Mouse (Mus musculus): ENCODE measurements around the gene Mas1. TPM values are rescaled to one million over a fixed set of nuclear protein-coding genes. Genes with fewer than 3 reads are reported as not detected.
A peak's percentile ranks its signal among the peaks of the same experiment; 100 is the strongest.

The Mas1 gene
- polyA plus RNA-seq, 1 experiment from 2014 or later: 0.43 TPM

GRCm38 (mm10) chr17:12858072-12858471 lies 9.9 kb downstream of the Mas1 start:
- no peak overlapping the region for H3K4me2 ChIP-seq (ENCODE audit: low read length)
- no peak overlapping the region for H3K27ac ChIP-seq (ENCODE audit: low read length)
- no peak overlapping the region for H3K9ac ChIP-seq (replicated peaks; ENCODE audit: low read depth, low read length)
- no peaks in the 10 kb centered on the region for H3K36me3 ChIP-seq (ENCODE audit: control insufficient read depth, insufficient read depth)
- WGBS: 44% methylated on average over 4 of the region's 4 CpGs
- no peak overlapping the region for H3K4me3 ChIP-seq (replicated peaks; ENCODE audit: low read length)
- H3K4me1 ChIP-seq (replicated peaks; ENCODE audit: control insufficient read depth, insufficient read depth, low read length): no peaks in the 10 kb centered on the region
- H3K9me3 ChIP-seq (ENCODE audit: control insufficient read depth, low read length): no peaks in the 10 kb centered on the region
- no peak for ATAC-seq
- no peaks in the 10 kb centered on the region for H3K27me3 ChIP-seq (replicated peaks; ENCODE audit: control insufficient read depth, insufficient read depth, low read length)

- Histone ChIP-seq H3K27ac (ENCODE audit: low read length) (no peak overlapping the region), H3K4me2 (ENCODE audit: low read length) (no peak overlapping the region), H3K27me3 (replicated peaks; ENCODE audit: control insufficient read depth, insufficient read depth, low read length) (no peaks in the 10 kb centered on the region), H3K9me3 (ENCODE audit: control insufficient read depth, low read length) (no peaks in the 10 kb centered on the region), H3K36me3 (ENCODE audit: control insufficient read depth, insufficient read depth) (no peaks in the 10 kb centered on the region), H3K4me3 (replicated peaks; ENCODE audit: low read length) (no peak overlapping the region), H3K9ac (replicated peaks; ENCODE audit: low read depth, low read length) (no peak overlapping the region), H3K4me1 (replicated peaks; ENCODE audit: control insufficient read depth, insufficient read depth, low read length) (no peaks in the 10 kb centered on the region)
- ATAC-seq: no peak
- 56% methylated on average over 3 of the region's 3 CpGs for WGBS
Observed at GRCm38 (mm10) chr17:12857395-12857794, 10.5 kb downstream of the Mas1 start.

- WGBS: 94% methylated on average over 11 of the region's 11 CpGs
Observed at GRCm38 (mm10) chr17:12854386-12854785, 13.6 kb downstream of the Mas1 start.

GRCm38 (mm10) chr17:12853821-12854220 lies 14.1 kb downstream of the Mas1 start:
- Histone ChIP-seq H3K4me2 (ENCODE audit: low read length) (no peak overlapping the region), H3K36me3 (ENCODE audit: control insufficient read depth, insufficient read depth) (no peaks in the 10 kb centered on the region), H3K9me3 (ENCODE audit: control insufficient read depth, low read length) (no peaks in the 10 kb centered on the region), H3K4me1 (replicated peaks; ENCODE audit: control insufficient read depth, insufficient read depth, low read length) (0 out of 2 replicates have a peak, but pooled peaks cover 3% of the 10 kb centered on the region), H3K9ac (replicated peaks; ENCODE audit: low read depth, low read length) (no peak overlapping the region), H3K4me3 (replicated peaks; ENCODE audit: low read length) (no peak overlapping the region), H3K27me3 (replicated peaks; ENCODE audit: control insufficient read depth, insufficient read depth, low read length) (no peaks in the 10 kb centered on the region), H3K27ac (ENCODE audit: low read length) (no peak overlapping the region)
- ATAC-seq: no peak
- WGBS: 56% methylated on average over 2 of the region's 2 CpGs

More at GRCm38 (mm10) chr17:12854386-12854785, 13.6 kb downstream of the Mas1 start:
- Histone ChIP-seq H3K9me3 (ENCODE audit: control insufficient read depth, low read length) (no peaks in the 10 kb centered on the region), H3K9ac (replicated peaks; ENCODE audit: low read depth, low read length) (no peak overlapping the region), H3K4me2 (ENCODE audit: low read length) (no peak overlapping the region), H3K27me3 (replicated peaks; ENCODE audit: control insufficient read depth, insufficient read depth, low read length) (no peaks in the 10 kb centered on the region), H3K27ac (ENCODE audit: low read length) (no peak overlapping the region), H3K36me3 (ENCODE audit: control insufficient read depth, insufficient read depth) (no peaks in the 10 kb centered on the region), H3K4me1 (replicated peaks; ENCODE audit: control insufficient read depth, insufficient read depth, low read length) (no peaks in the 10 kb centered on the region), H3K4me3 (replicated peaks; ENCODE audit: low read length) (no peak overlapping the region)
- ATAC-seq: no peak

GRCm38 (mm10) chr17:12851689-12852088 lies 16.3 kb downstream of the Mas1 start:
- peak; percentile 22; the same call in 1 of the 2 replicates for ATAC-seq
- H3K4me2 ChIP-seq (ENCODE audit: low read length): no peak overlapping the region
- H3K9ac ChIP-seq (replicated peaks; ENCODE audit: low read depth, low read length): no peak overlapping the region
- H3K9me3 ChIP-seq (ENCODE audit: control insufficient read depth, low read length): no peaks in the 10 kb centered on the region
- WGBS: 70% methylated on average over 11 of the region's 11 CpGs
- no peak overlapping the region for H3K27ac ChIP-seq (ENCODE audit: low read length)
- no peak overlapping the region for H3K4me3 ChIP-seq (replicated peaks; ENCODE audit: low read length)
- H3K4me1 ChIP-seq (replicated peaks; ENCODE audit: control insufficient read depth, insufficient read depth, low read length): 0 out of 2 replicates have a peak, but pooled peaks cover 3% of the 10 kb centered on the region
- no peaks in the 10 kb centered on the region for H3K27me3 ChIP-seq (replicated peaks; ENCODE audit: control insufficient read depth, insufficient read depth, low read length)
- no peaks in the 10 kb centered on the region for H3K36me3 ChIP-seq (ENCODE audit: control insufficient read depth, insufficient read depth)

GRCm38 (mm10) chr17:12849778-12850382 lies 18.1 kb downstream of the Mas1 start:
- Histone ChIP-seq H3K4me3 (replicated peaks; ENCODE audit: low read length) (no peak overlapping the region), H3K9ac (replicated peaks; ENCODE audit: low read depth, low read length) (no peak overlapping the region), H3K4me2 (ENCODE audit: low read length) (no peak overlapping the region), H3K36me3 (ENCODE audit: control insufficient read depth, insufficient read depth) (no peaks in the 10 kb centered on the region), H3K27me3 (replicated peaks; ENCODE audit: control insufficient read depth, insufficient read depth, low read length) (no peaks in the 10 kb centered on the region), H3K27ac (ENCODE audit: low read length) (no peak overlapping the region), H3K4me1 (replicated peaks; ENCODE audit: control insufficient read depth, insufficient read depth, low read length) (0 out of 2 replicates have a peak, but pooled peaks cover 3% of the 10 kb centered on the region), H3K9me3 (ENCODE audit: control insufficient read depth, low read length) (no peaks in the 10 kb centered on the region)
- ATAC-seq: peak; percentile 89
- WGBS: 69% methylated on average over 8 of the region's 8 CpGs

GRCm38 (mm10) chr17:12847736-12848135 lies 20.2 kb downstream of the Mas1 start:
- H3K4me2 ChIP-seq (ENCODE audit: low read length): no peak overlapping the region

GRCm38 (mm10) chr17:12846474-12846873 lies 21.5 kb downstream of the Mas1 start:
- 68% methylated on average over 5 of the region's 5 CpGs for WGBS
- Histone ChIP-seq H3K9ac (replicated peaks; ENCODE audit: low read depth, low read length) (no peak overlapping the region), H3K4me2 (ENCODE audit: low read length) (no peak overlapping the region), H3K9me3 (ENCODE audit: control insufficient read depth, low read length) (no peaks in the 10 kb centered on the region), H3K27me3 (replicated peaks; ENCODE audit: control insufficient read depth, insufficient read depth, low read length) (no peaks in the 10 kb centered on the region), H3K4me1 (replicated peaks; ENCODE audit: control insufficient read depth, insufficient read depth, low read length) (0 out of 2 replicates have a peak, but pooled peaks cover 3% of the 10 kb centered on the region), H3K4me3 (replicated peaks; ENCODE audit: low read length) (no peak overlapping the region), H3K27ac (ENCODE audit: low read length) (no peak overlapping the region), H3K36me3 (ENCODE audit: control insufficient read depth, insufficient read depth) (no peaks in the 10 kb centered on the region)
- ATAC-seq: no peak

More at GRCm38 (mm10) chr17:12847736-12848135, 20.2 kb downstream of the Mas1 start:
- H3K4me3 ChIP-seq (replicated peaks; ENCODE audit: low read length): no peak overlapping the region
- no peak for ATAC-seq
- H3K9ac ChIP-seq (replicated peaks; ENCODE audit: low read depth, low read length): no peak overlapping the region
- no peaks in the 10 kb centered on the region for H3K9me3 ChIP-seq (ENCODE audit: control insufficient read depth, low read length)
- H3K27me3 ChIP-seq (replicated peaks; ENCODE audit: control insufficient read depth, insufficient read depth, low read length): no peaks in the 10 kb centered on the region
- 0 out of 2 replicates have a peak, but pooled peaks cover 3% of the 10 kb centered on the region for H3K4me1 ChIP-seq (replicated peaks; ENCODE audit: control insufficient read depth, insufficient read depth, low read length)
- H3K27ac ChIP-seq (ENCODE audit: low read length): no peak overlapping the region
- no peaks in the 10 kb centered on the region for H3K36me3 ChIP-seq (ENCODE audit: control insufficient read depth, insufficient read depth)
- 73% methylated on average over 4 of the region's 4 CpGs for WGBS

GRCm38 (mm10) chr17:12845862-12846261 lies 22.1 kb downstream of the Mas1 start:
- Histone ChIP-seq H3K9ac (replicated peaks; ENCODE audit: low read depth, low read length) (no peak overlapping the region), H3K27ac (ENCODE audit: low read length) (no peak overlapping the region), H3K36me3 (ENCODE audit: control insufficient read depth, insufficient read depth) (no peaks in the 10 kb centered on the region), H3K4me3 (replicated peaks; ENCODE audit: low read length) (no peak overlapping the region), H3K27me3 (replicated peaks; ENCODE audit: control insufficient read depth, insufficient read depth, low read length) (no peaks in the 10 kb centered on the region), H3K4me1 (replicated peaks; ENCODE audit: control insufficient read depth, insufficient read depth, low read length) (0 out of 2 replicates have a peak, but pooled peaks cover 3% of the 10 kb centered on the region), H3K4me2 (ENCODE audit: low read length) (no peak overlapping the region), H3K9me3 (ENCODE audit: control insufficient read depth, low read length) (no peaks in the 10 kb centered on the region)
- ATAC-seq: no peak
- 47% methylated on average over 5 of the region's 5 CpGs for WGBS
